In genomic region chr19:38263829-38264504, GRCm38 (mm10) we compare ENCODE assay signal across 8 mouse cellular contexts. TPM values are rescaled to one million over a fixed set of nuclear protein-coding genes. Genes with fewer than 3 reads are reported as not detected.
DNase-seq lines count a peak whose midpoint lies in the region; ATAC-seq and TF ChIP-seq lines count a peak whose summit lies in the region.

No protein-coding gene starts in this region.

- 24% methylated on average over 14 of the region's 14 CpGs for WGBS in heart, embryonic 12.5 days
- 11% methylated on average over 14 of the region's 14 CpGs for WGBS in midbrain, embryonic 14.5 days

- no peak overlapping the region for H3K9ac ChIP-seq in ES-Bruce4 (ENCODE audit: low read depth, poor library complexity, severe bottlenecking)
- H3K9ac ChIP-seq in heart, embryonic 12.5 days: no peak overlapping the region
- peak overlapping the region; percentile 54 for H3K9ac ChIP-seq in midbrain, embryonic 14.5 days (replicated peaks; ENCODE audit: low read length)

- no peak overlapping the region for H3K4me3 ChIP-seq in ES-Bruce4 (ENCODE audit: low read depth, low read length)
- peak overlapping the region; percentile 21 for H3K4me3 ChIP-seq in heart, embryonic 12.5 days
- peak overlapping the region; percentile 33 for H3K4me3 ChIP-seq in midbrain, embryonic 14.5 days (replicated peaks; ENCODE audit: low read depth, low read length)

- no peak for TF ChIP-seq EP300 in ES-Bruce4 (IDR thresholded peaks at IDR 0.05; ENCODE audit: insufficient read depth, low read depth, low read length)

- no peaks in the 10 kb centered on the region for H3K9me3 ChIP-seq in ES-Bruce4 (replicated peaks; ENCODE audit: control insufficient read depth, insufficient read depth, low read length, poor library complexity, severe bottlenecking)
- H3K9me3 ChIP-seq in heart, embryonic 12.5 days (replicated peaks): no peaks in the 10 kb centered on the region
- no peaks in the 10 kb centered on the region for H3K9me3 ChIP-seq in midbrain, embryonic 14.5 days (ENCODE audit: control insufficient read depth, low read length)

- no peak overlapping the region for H3K27ac ChIP-seq in ES-Bruce4 (ENCODE audit: insufficient read depth, low read length)
- no peak overlapping the region for H3K27ac ChIP-seq in heart, embryonic 12.5 days (ENCODE audit: poor library complexity, severe bottlenecking)
- H3K27ac ChIP-seq in midbrain, embryonic 14.5 days (replicated peaks; ENCODE audit: low read depth, low read length): peak overlapping the region; percentile 80

- peak; percentile 46 for TF ChIP-seq CTCF in ES-Bruce4 (IDR thresholded peaks at IDR 0.05; ENCODE audit: low read depth, low read length)

- H3K4me1 ChIP-seq in ES-Bruce4 (ENCODE audit: control insufficient read depth, insufficient read depth, low read length): no peaks in the 10 kb centered on the region
- no peaks in the 10 kb centered on the region for H3K4me1 ChIP-seq in heart, embryonic 12.5 days (replicated peaks)
- H3K4me1 ChIP-seq in midbrain, embryonic 14.5 days (ENCODE audit: control insufficient read depth, insufficient read depth, low read length): 0 out of 2 replicates have a peak, but pooled peaks cover 6% of the 10 kb centered on the region

- no peak for ATAC-seq in heart, embryonic 12.5 days (ENCODE audit: insufficient number of reproducible peaks, low FRiP score)
- peak; percentile 70 for ATAC-seq in midbrain, embryonic 14.5 days (ENCODE audit: low FRiP score, low TSS enrichment)

- peak overlapping the region; percentile 64 for H3K4me2 ChIP-seq in heart, embryonic 12.5 days
- peak overlapping the region; percentile 55 for H3K4me2 ChIP-seq in midbrain, embryonic 14.5 days (ENCODE audit: low read length)

- TF ChIP-seq POLR2A in ES-Bruce4 (IDR thresholded peaks at IDR 0.05; ENCODE audit: insufficient read depth, low read length): no peak

- H3K36me3 ChIP-seq in ES-Bruce4 (ENCODE audit: control insufficient read depth, insufficient read depth, low read length, poor library complexity, severe bottlenecking): no peaks in the 10 kb centered on the region
- no peaks in the 10 kb centered on the region for H3K36me3 ChIP-seq in heart, embryonic 12.5 days
- H3K36me3 ChIP-seq in midbrain, embryonic 14.5 days (ENCODE audit: control insufficient read depth, insufficient read depth, low read length): no peaks in the 10 kb centered on the region

- DNase-seq in R1 (ENCODE audit: low read depth, low spot score): peak; percentile 35
- DNase-seq in embryo, embryonic 9.5 days (ENCODE audit: extremely low spot score): peak; percentile 33
- DNase-seq in layer of hippocampus, adult 8-10 months (ENCODE audit: low spot score in 2 of 2): peak; percentile 85 to 86
- DNase-seq in midbrain, embryonic 14.5 days: peak; percentile 79
- DNase-seq in thymus, postnatal 0 days (ENCODE audit: low spot score): no peak
- DNase-seq in urinary bladder, postnatal 4 days (ENCODE audit: low spot score in 2 of 2): no peak

- H3K27me3 ChIP-seq in ES-Bruce4 (ENCODE audit: control insufficient read depth, insufficient read depth, low read length, poor library complexity, severe bottlenecking): no peaks in the 10 kb centered on the region
- H3K27me3 ChIP-seq in heart, embryonic 12.5 days (replicated peaks): 0 out of 2 replicates have a peak, but pooled peaks cover 8% of the 10 kb centered on the region
- no peaks in the 10 kb centered on the region; the same call in 1 of the 2 replicates for H3K27me3 ChIP-seq in midbrain, embryonic 14.5 days (ENCODE audit: control insufficient read depth, insufficient read depth, low read length)

RNA-seq across cellular contexts. Expression of gene Lgi1, which starts 0.4 kb away (rescaled TPM):
- polyA plus RNA-seq in ES-Bruce4 (2011; ENCODE audit: insufficient read depth, insufficient read length, low read depth, missing spikeins): 28.1 and 32.6 TPM in 2 replicates
- polyA plus RNA-seq in heart, embryonic 12.5 days (2016; fragmentation: Nextera tagmentation; extraction: Ambion mirVana): not detected in 2 replicates
- total RNA-seq in layer of hippocampus, adult 8-10 months (2022): 100 to 1,000 TPM; 159 to 183 (median 172) TPM
- polyA plus RNA-seq in midbrain, embryonic 14.5 days (2014; fragmentation: Nextera tagmentation; extraction: Ambion mirVana): 15.0 and 15.1 TPM in 2 replicates
- polyA plus RNA-seq in thymus, postnatal 0 days (2015; fragmentation: Nextera tagmentation; extraction: Ambion mirVana): 0.14 TPM in 1 of 2 replicates, not detected in the other

RNA-seq across cellular contexts. Expression of gene Fra10ac1, which starts 40.0 kb away (rescaled TPM):
- polyA plus RNA-seq in ES-Bruce4 (2011; ENCODE audit: insufficient read depth, insufficient read length, low read depth, missing spikeins): 46.0 and 48.1 TPM in 2 replicates
- polyA plus RNA-seq in heart, embryonic 12.5 days (2016; fragmentation: Nextera tagmentation; extraction: Ambion mirVana): 30.2 and 31.7 TPM in 2 replicates
- 10 to 100 TPM; 16.7 to 21.3 (median 19.1) TPM for total RNA-seq in layer of hippocampus, adult 8-10 months (2022)
- 40.3 and 41.0 TPM in 2 replicates for polyA plus RNA-seq in midbrain, embryonic 14.5 days (2014; fragmentation: Nextera tagmentation; extraction: Ambion mirVana)
- 33.7 and 34.1 TPM in 2 replicates for polyA plus RNA-seq in thymus, postnatal 0 days (2015; fragmentation: Nextera tagmentation; extraction: Ambion mirVana)

Comparison
In these comparisons a context has a peak if more than half of its experiments do, and no peak if none do; other contexts are left out.
1. DNase-seq: peak in R1 (single experiment), embryo, embryonic 9.5 days (single experiment), layer of hippocampus, adult 8-10 months (2 of 2) and midbrain, embryonic 14.5 days (single experiment); none in thymus, postnatal 0 days (single experiment) and urinary bladder, postnatal 4 days (0 of 2).
2. RNA of gene Lgi1, which starts 0.4 kb away (polyA plus RNA-seq): 28.1 to 32.6 TPM in ES-Bruce4 and 15.0 to 15.1 TPM in midbrain, embryonic 14.5 days; 0.14 TPM in thymus, postnatal 0 days and not detected in heart, embryonic 12.5 days; every median in the first group is over 10 times any median in the second.